Mouse (Mus musculus) stomach, postnatal 0 days (tissue): ENCODE results near the gene Vwce.

Source experiments
- CTCF ChIP-seq: IDR thresholded peaks from 2 replicates; pipeline ENCODE4 v1.5.1; 2016; ENCODE audit warnings: antibody characterized with exemption, low read depth, mild to moderate bottlenecking, moderate library complexity
- EP300 ChIP-seq: optimal IDR thresholded peaks from 2 replicates; pipeline ENCODE3; 2016; ENCODE audit warnings: antibody characterized with exemption

GRCm38 (mm10) chr19:10585112-10585511 lies 48.9 kb upstream of the Vwce start:
- TF ChIP-seq CTCF (no peak), EP300 (no peak)
